7 mouse cellular contexts compared by ENCODE assay signal in genomic region chr7:98503951-98504647, GRCm38 (mm10). TPM values are rescaled to one million over a fixed set of nuclear protein-coding genes. Genes with fewer than 3 reads are reported as not detected.
DNase-seq lines count a peak whose midpoint lies in the region; ATAC-seq and TF ChIP-seq lines count a peak whose summit lies in the region.

No protein-coding gene starts in this region.

- no peak overlapping the region for H3K9ac ChIP-seq in hindbrain, postnatal 0 days (replicated peaks; ENCODE audit: low read length)
- no peak overlapping the region for H3K9ac ChIP-seq in neural tube, embryonic 14.5 days (replicated peaks; ENCODE audit: low read depth, low read length)

- ATAC-seq in megakaryocyte, adult 5-6 weeks (ENCODE audit: poor library complexity, severe bottlenecking), result no peak
- peak; percentile 64 for ATAC-seq in hindbrain, postnatal 0 days
- peak; percentile 61; the same call in 1 of the 2 replicates for ATAC-seq in neural tube, embryonic 14.5 days (ENCODE audit: low read depth)
- no peak for ATAC-seq in megakaryocyte progenitor cell, adult 5-6 weeks (replicated peaks; ENCODE audit: poor library complexity)

- no peak overlapping the region for H3K4me2 ChIP-seq in hindbrain, postnatal 0 days (ENCODE audit: low read depth, low read length)
- H3K4me2 ChIP-seq in neural tube, embryonic 14.5 days (ENCODE audit: low read depth, low read length), result no peak overlapping the region

- DNase-seq in gastrocnemius, postnatal 10 days, result peak; percentile 58
- peak; percentile 55 for DNase-seq in hindbrain, postnatal 0 days (ENCODE audit: low spot score)
- no peak for DNase-seq in urinary bladder, adult 2 months (ENCODE audit: low spot score)

- H3K27me3 ChIP-seq in megakaryocyte, embryonic 14.5 days (replicated peaks), result peaks cover 27% of the 10 kb centered on the region
- no peaks in the 10 kb centered on the region for H3K27me3 ChIP-seq in hindbrain, postnatal 0 days (ENCODE audit: insufficient read depth, low read length)
- H3K27me3 ChIP-seq in neural tube, embryonic 14.5 days (ENCODE audit: control insufficient read depth, insufficient read depth, low read length), result no peaks in the 10 kb centered on the region

- TF ChIP-seq CTCF in hindbrain, postnatal 0 days (IDR thresholded peaks at IDR 0.05; ENCODE audit: low read depth), result no peak

- peaks cover 39% of the 10 kb centered on the region for H3K36me3 ChIP-seq in megakaryocyte, embryonic 14.5 days (replicated peaks; ENCODE audit: low read length)
- no peaks in the 10 kb centered on the region for H3K36me3 ChIP-seq in hindbrain, postnatal 0 days (ENCODE audit: insufficient read depth, low read length)
- H3K36me3 ChIP-seq in neural tube, embryonic 14.5 days (ENCODE audit: control insufficient read depth, insufficient read depth, low read length), result no peaks in the 10 kb centered on the region

- WGBS in hindbrain, postnatal 0 days, result 61% methylated on average over 6 of the region's 6 CpGs
- WGBS in neural tube, embryonic 14.5 days, result 77% methylated on average over 6 of the region's 6 CpGs

- H3K27ac ChIP-seq in hindbrain, postnatal 0 days, result peak overlapping the region; percentile 5; the same call in 1 of the 2 replicates
- no peak overlapping the region for H3K27ac ChIP-seq in neural tube, embryonic 14.5 days (ENCODE audit: low read depth, low read length)

- no peaks in the 10 kb centered on the region for H3K9me3 ChIP-seq in megakaryocyte, embryonic 14.5 days
- H3K9me3 ChIP-seq in hindbrain, postnatal 0 days (ENCODE audit: low read length), result no peaks in the 10 kb centered on the region
- no peaks in the 10 kb centered on the region for H3K9me3 ChIP-seq in neural tube, embryonic 14.5 days (ENCODE audit: control insufficient read depth, low read length)

- H3K4me3 ChIP-seq in megakaryocyte, embryonic 14.5 days (replicated peaks), result peak overlapping the region; percentile 72
- no peak overlapping the region for H3K4me3 ChIP-seq in hindbrain, postnatal 0 days (ENCODE audit: low read length)
- H3K4me3 ChIP-seq in neural tube, embryonic 14.5 days (ENCODE audit: low read depth, low read length), result no peak overlapping the region

- peaks cover 69% of the 10 kb centered on the region for H3K4me1 ChIP-seq in megakaryocyte, embryonic 14.5 days
- H3K4me1 ChIP-seq in hindbrain, postnatal 0 days (ENCODE audit: insufficient read depth, low read length), result peaks cover 7% of the 10 kb centered on the region; the same call in 1 of the 2 replicates
- H3K4me1 ChIP-seq in neural tube, embryonic 14.5 days (ENCODE audit: control insufficient read depth, insufficient read depth, low read length), result peaks cover 4% of the 10 kb centered on the region; the same call in 1 of the 2 replicates

RNA-seq across cellular contexts. Expression of gene Lrrc32, which starts 15.0 kb away (rescaled TPM):
- polyA plus RNA-seq in megakaryocyte, embryonic 14.5 days (2012; ENCODE audit: insufficient read depth, low replicate concordance), result 28.6 and 53.0 TPM in 2 replicates
- total RNA-seq in megakaryocyte, adult 5-6 weeks (2015), result not detected in 2 replicates
- total RNA-seq in megakaryocyte, adult 5-6 weeks (2017), result not detected in 2 replicates
- total RNA-seq in gastrocnemius, postnatal 10 days (2021), result 1 to 10 TPM; 7.4 to 8.8 TPM
- 6.4 and 9.1 TPM in 2 replicates for total RNA-seq in hindbrain, postnatal 0 days (2014; rRNA removed)
- polyA plus RNA-seq in hindbrain, postnatal 0 days (2015; fragmentation: Nextera tagmentation; extraction: Ambion mirVana), result 3.9 and 4.7 TPM in 2 replicates
- polyA plus RNA-seq in neural tube, embryonic 14.5 days (2014; fragmentation: Nextera tagmentation; extraction: Ambion mirVana), result 1.5 and 4.8 TPM in 2 replicates
- polyA plus RNA-seq in urinary bladder, adult 2 months (2012; rRNA removed), result 12.6 and 17.6 TPM in 2 replicates
- total RNA-seq in megakaryocyte progenitor cell, adult 5-6 weeks (2015), result 0.05 TPM in 1 of 2 replicates, not detected in the other
- total RNA-seq in megakaryocyte progenitor cell, adult 5-6 weeks (2017), result 0.04 TPM in 1 of 2 replicates, not detected in the other

Comparison
In these comparisons a context has a peak if more than half of its experiments do, and no peak if none do; other contexts are left out.
1. ATAC-seq: peak in hindbrain, postnatal 0 days (single experiment) and neural tube, embryonic 14.5 days (single experiment); none in megakaryocyte, adult 5-6 weeks (single experiment) and megakaryocyte progenitor cell, adult 5-6 weeks (single experiment).